Mouse (Mus musculus) left cerebral cortex, adult 11 months (tissue): ENCODE data around the gene Vwa7.

Experiments
- DNase-seq: peaks from one replicate; pipeline ENCODE4 v3.0.0; 2022; ENCODE audit warnings: low spot score

Gene Vwa7

GRCm38 (mm10) chr17:35064951-35065947 lies 48.9 kb downstream of the Vwa7 start, which contains the start of gene Ly6g6c:
Ly6g6c (plus strand) TSS chr17:35065388.
- DNase-seq: no peak

- no peak for DNase-seq
Observed at GRCm38 (mm10) chr17:35066084-35066483, 49.7 kb downstream of the Vwa7 start, which contains the start of gene Mpig6b. Mpig6b (minus strand) TSS chr17:35066184.

- no peak for DNase-seq
Observed at GRCm38 (mm10) chr17:35068213-35068914, 52.0 kb downstream of the Vwa7 start.

- no peak for DNase-seq
Observed at GRCm38 (mm10) chr17:35070556-35071229, 54.3 kb downstream of the Vwa7 start.

- no peak for DNase-seq
Observed at GRCm38 (mm10) chr17:35071454-35071853, 55.1 kb downstream of the Vwa7 start.

GRCm38 (mm10) chr17:35074097-35074496 lies 57.7 kb downstream of the Vwa7 start:
- DNase-seq: no peak
